Mouse (Mus musculus) lung, embryonic 15.5 days (tissue): Measurements from ENCODE around the gene Slc17a3. TPM values are rescaled to one million over a fixed set of nuclear protein-coding genes. Genes with fewer than 3 reads are reported as not detected.
A peak's percentile ranks its signal among the peaks of the same experiment; 100 is the strongest.

Source experiments
- ATAC-seq: fragments of 200-750 bp; cut with Nextera tagmentation; 2 replicates; pipeline ENCODE4 v1.8.0; 2017; ENCODE audit warnings: moderate number of reproducible peaks, borderline replicate concordance; ENCODE audit not compliant: low FRiP score, low TSS enrichment; ENCODE audit errors: extremely low read depth
- H3K27ac ChIP-seq: fragments of 300-500 bp; sonication (generic); 2 replicates; pipeline ENCODE4 v1.5.1; 2015; ENCODE audit warnings: moderate library complexity, mild to moderate bottlenecking, inconsistent platforms
- H3K27me3 ChIP-seq: fragments of 300-500 bp; sonication (generic); 2 replicates; pipeline ENCODE4 v1.6.1; 2015; ENCODE audit warnings: inconsistent platforms
- H3K36me3 ChIP-seq: fragments of 300-500 bp; sonication (generic); 2 replicates; pipeline ENCODE4 v1.6.1; 2015; ENCODE audit warnings: inconsistent platforms
- H3K4me1 ChIP-seq: fragments of 300-500 bp; sonication (generic); 2 replicates; pipeline ENCODE4 v1.6.1; 2015; ENCODE audit warnings: inconsistent platforms
- H3K4me2 ChIP-seq: fragments of 300-500 bp; sonication (generic); 2 replicates; pipeline ENCODE4 v1.6.1; 2015; ENCODE audit warnings: inconsistent platforms, mild to moderate bottlenecking, moderate library complexity
- H3K4me3 ChIP-seq: fragments of 300-500 bp; sonication (generic); 2 replicates; pipeline ENCODE4 v1.5.1; 2015; ENCODE audit warnings: mild to moderate bottlenecking, inconsistent platforms
- H3K9ac ChIP-seq: fragments of 300-500 bp; sonication (generic); 2 replicates; pipeline ENCODE4 v1.6.1; 2015; ENCODE audit warnings: inconsistent platforms
- H3K9me3 ChIP-seq: fragments of 300-500 bp; sonication (generic); 2 replicates; pipeline ENCODE4 v1.6.1; 2016; ENCODE audit warnings: inconsistent platforms
- WGBS: fragments of 180-500 bp; shearing (Covaris S2); methylation state at CpG from one replicate; pipeline ENCODE4 v1.1.7; 2015; 5-methylcytosine and 5-hydroxymethylcytosine counted together
- polyA plus RNA-seq: library from polyadenylated mRNA; unstranded; fragments of >200 nt; fragmentation: Nextera tagmentation; extraction: Ambion mirVana; gene quantifications from 2 replicates; pipeline ENCODE4 v1.2.1, GENCODE M21; 2015

Slc17a3 gene
- polyA plus RNA-seq, 1 experiment from 2014 or later = not detected

- no peak for ATAC-seq
- Histone ChIP-seq H3K4me2 (no peak overlapping the region), H3K9me3 (no peaks in the 10 kb centered on the region), H3K4me1 (no peaks in the 10 kb centered on the region), H3K27me3 (no peaks in the 10 kb centered on the region), H3K9ac (no peak overlapping the region), H3K36me3 (no peaks in the 10 kb centered on the region), H3K27ac (no peak overlapping the region), H3K4me3 (no peak overlapping the region)
- WGBS = 74% methylated on average over 4 of the region's 4 CpGs
Measured at GRCm38 (mm10) chr13:23845851-23846250, 6.6 kb downstream of the Slc17a3 start.

DNA sequence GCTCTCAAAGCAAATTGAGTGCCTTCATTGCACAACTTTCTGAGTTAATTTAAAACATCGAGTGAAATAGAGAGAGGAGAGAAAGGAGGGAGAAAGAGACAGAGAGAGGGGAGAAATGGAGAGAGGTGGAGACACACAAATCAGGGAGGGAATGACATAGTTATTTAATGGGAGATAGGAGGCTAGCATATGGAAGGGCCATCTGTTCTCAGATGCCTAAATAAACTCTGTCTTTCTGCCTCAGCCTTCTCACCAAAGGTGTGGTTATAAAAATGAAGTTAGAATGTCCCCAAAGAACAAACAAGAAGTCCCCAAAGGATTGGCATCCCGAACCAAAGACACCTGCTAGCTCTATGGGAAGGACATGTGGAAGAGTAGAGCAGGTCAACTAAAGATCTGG is 10.1 kb downstream of the Slc17a3 start:
- H3K27me3 ChIP-seq = no peaks in the 10 kb centered on the region
- H3K4me3 ChIP-seq = no peak overlapping the region
- no peaks in the 10 kb centered on the region for H3K9me3 ChIP-seq
- H3K4me2 ChIP-seq = no peak overlapping the region
- WGBS = 82% methylated on average over 2 of the region's 2 CpGs
- no peak overlapping the region for H3K27ac ChIP-seq
- no peak for ATAC-seq
- H3K9ac ChIP-seq = no peak overlapping the region
- H3K36me3 ChIP-seq = no peaks in the 10 kb centered on the region
- H3K4me1 ChIP-seq = no peaks in the 10 kb centered on the region

DNA sequence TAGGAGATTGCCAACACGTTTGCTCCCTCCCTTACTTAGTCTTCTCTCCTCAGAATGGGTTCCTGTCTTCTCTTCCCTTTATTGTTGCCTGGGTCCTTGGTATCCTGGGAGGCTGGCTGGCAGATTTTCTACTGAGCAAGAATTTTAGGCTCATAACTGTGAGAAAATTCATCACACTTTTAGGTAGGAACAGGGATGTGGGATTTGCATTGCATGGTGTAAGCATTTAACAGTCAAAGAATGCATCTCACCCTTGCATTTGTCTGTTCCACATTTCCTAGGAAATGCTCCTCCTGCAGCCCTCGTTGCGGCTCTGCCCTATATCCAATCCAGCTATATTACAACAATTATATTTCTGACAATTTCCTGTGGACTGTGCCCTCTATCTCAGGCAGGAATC is 17.2 kb downstream of the Slc17a3 start:
- Histone ChIP-seq H3K4me3 (no peak overlapping the region), H3K9me3 (no peaks in the 10 kb centered on the region), H3K27ac (no peak overlapping the region), H3K9ac (no peak overlapping the region), H3K4me1 (no peaks in the 10 kb centered on the region), H3K27me3 (no peaks in the 10 kb centered on the region), H3K4me2 (no peak overlapping the region), H3K36me3 (no peaks in the 10 kb centered on the region)
- ATAC-seq = no peak
- 50% methylated on average over 3 of the region's 3 CpGs for WGBS

- Histone ChIP-seq H3K27ac (no peak overlapping the region), H3K9ac (no peak overlapping the region), H3K4me1 (peaks cover 7% of the 10 kb centered on the region; the same call in 1 of the 2 replicates), H3K4me2 (no peak overlapping the region), H3K36me3 (no peaks in the 10 kb centered on the region), H3K9me3 (no peaks in the 10 kb centered on the region), H3K27me3 (no peaks in the 10 kb centered on the region), H3K4me3 (no peak overlapping the region)
- ATAC-seq = no peak
Measured at GRCm38 (mm10) chr13:23861815-23862214, 22.6 kb downstream of the Slc17a3 start.

DNA sequence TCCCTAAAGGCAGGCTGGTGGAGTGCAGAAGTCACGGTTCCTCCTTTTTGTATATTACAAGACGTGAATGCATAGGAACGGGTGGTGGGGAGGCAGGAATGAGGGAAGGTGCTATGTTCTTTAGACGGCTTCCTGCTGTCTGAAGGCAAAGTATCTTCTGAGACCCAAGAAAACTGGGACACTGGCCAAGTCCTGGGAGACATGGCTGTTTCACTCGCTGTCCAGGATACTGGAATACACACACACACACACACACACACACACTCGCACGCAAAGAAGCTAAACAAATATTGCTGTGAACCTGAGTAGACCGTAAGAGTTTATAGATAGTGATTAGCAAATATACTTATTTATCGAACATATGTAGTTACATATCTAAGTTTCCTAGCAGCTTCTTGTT is 25.5 kb downstream of the Slc17a3 start:
- no peak overlapping the region for H3K9ac ChIP-seq
- H3K4me3 ChIP-seq = no peak overlapping the region
- no peak for ATAC-seq
- peaks cover 7% of the 10 kb centered on the region; the same call in 1 of the 2 replicates for H3K4me1 ChIP-seq
- no peak overlapping the region for H3K4me2 ChIP-seq
- WGBS = 39% methylated on average over 9 of the region's 9 CpGs
- H3K27me3 ChIP-seq = no peaks in the 10 kb centered on the region
- H3K9me3 ChIP-seq = no peaks in the 10 kb centered on the region
- H3K36me3 ChIP-seq = no peaks in the 10 kb centered on the region
- no peak overlapping the region for H3K27ac ChIP-seq

DNA sequence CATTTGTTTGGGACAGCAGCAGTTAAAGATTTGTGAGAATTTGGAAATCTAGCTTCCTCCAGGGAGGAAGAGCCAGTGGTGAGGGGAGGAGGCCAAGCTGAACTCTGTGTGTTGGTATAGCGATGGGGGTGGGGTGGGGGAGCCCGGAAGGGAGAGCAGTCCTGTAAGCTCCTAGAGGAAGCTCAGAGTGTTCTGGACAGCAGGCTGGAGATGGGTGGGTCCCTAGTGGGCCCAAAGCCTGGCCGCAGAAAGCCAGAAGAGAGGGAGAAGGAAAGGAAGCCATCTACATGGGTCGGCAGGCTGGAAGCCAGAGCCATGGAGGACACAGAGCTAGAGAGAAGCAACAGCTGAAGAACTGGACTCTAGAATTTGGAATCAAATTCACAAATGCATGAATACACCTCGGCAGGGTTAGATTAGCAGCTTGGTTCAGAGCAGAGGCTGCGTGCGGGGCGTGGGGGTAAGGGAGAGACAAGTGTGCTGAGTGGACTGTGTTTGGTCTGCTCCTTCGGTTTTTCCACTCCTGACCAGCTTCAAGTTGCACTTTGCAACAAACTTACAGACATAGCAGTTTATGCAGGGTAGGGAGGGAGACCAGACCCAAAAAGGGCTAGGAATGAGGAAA is 27.0 kb downstream of the Slc17a3 start:
- WGBS = 52% methylated on average over 9 of the region's 9 CpGs
- no peaks in the 10 kb centered on the region for H3K27me3 ChIP-seq
- no peaks in the 10 kb centered on the region for H3K9me3 ChIP-seq
- H3K9ac ChIP-seq = no peak overlapping the region
- H3K36me3 ChIP-seq = no peaks in the 10 kb centered on the region
- peaks cover 7% of the 10 kb centered on the region; the same call in 1 of the 2 replicates for H3K4me1 ChIP-seq
- H3K4me3 ChIP-seq = no peak overlapping the region
- H3K4me2 ChIP-seq = no peak overlapping the region
- ATAC-seq = no peak
- 0 out of 2 replicates have a peak overlapping the region, but pooled peaks have one; percentile 10 for H3K27ac ChIP-seq

- Histone ChIP-seq H3K4me1 (peaks cover 7% of the 10 kb centered on the region; the same call in 1 of the 2 replicates), H3K4me2 (no peak overlapping the region), H3K27ac (no peak overlapping the region), H3K36me3 (no peaks in the 10 kb centered on the region), H3K4me3 (no peak overlapping the region), H3K9me3 (no peaks in the 10 kb centered on the region), H3K9ac (no peak overlapping the region), H3K27me3 (no peaks in the 10 kb centered on the region)
- WGBS = 71% methylated on average over 6 of the region's 6 CpGs
- ATAC-seq = no peak
Measured at GRCm38 (mm10) chr13:23867000-23867399, 27.8 kb downstream of the Slc17a3 start.

- Histone ChIP-seq H3K4me2 (no peak within 1 kb of the TSS), H3K27me3 (no peaks in the 10 kb centered on the region), H3K9ac (no peak within 1 kb of the TSS), H3K4me1 (peaks cover 7% of the 10 kb centered on the region; the same call in 1 of the 2 replicates), H3K4me3 (no peak within 1 kb of the TSS), H3K36me3 (no peaks in the 10 kb centered on the region), H3K27ac (no peak within 1 kb of the TSS), H3K9me3 (no peaks in the 10 kb centered on the region)
- no peak for ATAC-seq
- WGBS = 79% methylated on average over 7 of the region's 7 CpGs
Measured at GRCm38 (mm10) chr13:23867405-23867804, 28.2 kb downstream of the Slc17a3 start, which contains the start of gene Slc17a1. Slc17a1 (plus strand) TSS chr13:23867750.

GRCm38 (mm10) chr13:23868790-23869533 is 29.7 kb downstream of the Slc17a3 start:
- no peak overlapping the region for H3K4me2 ChIP-seq
- H3K4me3 ChIP-seq = no peak overlapping the region
- no peak overlapping the region for H3K27ac ChIP-seq
- no peak overlapping the region for H3K9ac ChIP-seq
- ATAC-seq = no peak
- peaks cover 7% of the 10 kb centered on the region; the same call in 1 of the 2 replicates for H3K4me1 ChIP-seq
- no peaks in the 10 kb centered on the region for H3K27me3 ChIP-seq
- no peaks in the 10 kb centered on the region for H3K36me3 ChIP-seq
- H3K9me3 ChIP-seq = no peaks in the 10 kb centered on the region
- 78% methylated on average over 8 of the region's 8 CpGs for WGBS

- Histone ChIP-seq H3K4me2 (no peak overlapping the region), H3K36me3 (no peaks in the 10 kb centered on the region), H3K9me3 (no peaks in the 10 kb centered on the region), H3K27me3 (no peaks in the 10 kb centered on the region), H3K4me3 (no peak overlapping the region), H3K27ac (no peak overlapping the region), H3K9ac (no peak overlapping the region), H3K4me1 (peaks cover 7% of the 10 kb centered on the region; the same call in 1 of the 2 replicates)
- no peak for ATAC-seq
- 51% methylated on average over 3 of the region's 3 CpGs for WGBS
Measured at GRCm38 (mm10) chr13:23869996-23870395, 30.8 kb downstream of the Slc17a3 start.

DNA sequence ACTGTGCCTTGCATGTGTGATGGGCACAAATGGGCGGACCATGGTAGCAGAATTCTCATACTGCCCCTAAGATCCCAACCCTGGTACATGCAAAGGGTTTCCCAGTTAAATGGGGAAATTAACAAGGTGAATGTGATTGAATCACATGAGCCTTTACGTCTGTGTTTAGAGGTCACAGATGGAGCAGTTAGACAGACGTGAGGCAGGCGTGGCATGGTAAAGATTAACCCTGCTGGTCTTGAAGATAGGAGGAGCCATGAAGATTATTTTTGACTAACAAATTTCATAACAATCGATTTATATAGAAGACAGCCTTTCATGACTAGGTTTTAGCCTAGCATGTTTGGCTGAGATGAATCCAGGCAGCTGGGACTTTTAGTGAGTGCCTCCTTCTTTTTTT is 33.9 kb downstream of the Slc17a3 start:
- H3K36me3 ChIP-seq = no peaks in the 10 kb centered on the region
- no peak overlapping the region for H3K4me2 ChIP-seq
- no peaks in the 10 kb centered on the region for H3K4me1 ChIP-seq
- no peak overlapping the region for H3K27ac ChIP-seq
- no peaks in the 10 kb centered on the region for H3K27me3 ChIP-seq
- 48% methylated on average over 5 of the region's 5 CpGs for WGBS
- no peak overlapping the region for H3K9ac ChIP-seq
- no peak overlapping the region for H3K4me3 ChIP-seq
- no peaks in the 10 kb centered on the region for H3K9me3 ChIP-seq
- ATAC-seq = no peak

GRCm38 (mm10) chr13:23879106-23879505 is 39.9 kb downstream of the Slc17a3 start:
- H3K4me1 ChIP-seq = no peaks in the 10 kb centered on the region
- H3K9ac ChIP-seq = no peak overlapping the region
- H3K9me3 ChIP-seq = no peaks in the 10 kb centered on the region
- no peaks in the 10 kb centered on the region for H3K27me3 ChIP-seq
- ATAC-seq = no peak
- no peak overlapping the region for H3K4me3 ChIP-seq
- H3K4me2 ChIP-seq = no peak overlapping the region
- no peaks in the 10 kb centered on the region for H3K36me3 ChIP-seq
- 76% methylated on average over 3 of the region's 3 CpGs for WGBS
- no peak overlapping the region for H3K27ac ChIP-seq
